25 mouse cellular contexts compared by ENCODE assay signal in genomic region chr7:39937262-39937661, GRCm38 (mm10).
DNase-seq lines count a peak whose midpoint lies in the region; ATAC-seq and TF ChIP-seq lines count a peak whose summit lies in the region.
"Had no signal": no experiment of that assay in that cellular context is flagged by ENCODE, and none has a peak within 500 bp of the region (broad histone marks: within the 10 kb centered on the region; RNA-seq: fewer than 3 reads in every experiment).

No protein-coding gene starts in this region.

- no peak overlapping the region for H3K27ac ChIP-seq in CH12.LX (ENCODE audit: insufficient read depth, low read depth)
- H3K27ac ChIP-seq in limb, embryonic 14.5 days (replicated peaks; ENCODE audit: low read depth, low read length) = no peak overlapping the region
- H3K27ac ChIP-seq in lung, postnatal 0 days (ENCODE audit: low read length) = no peak overlapping the region
- H3K27ac ChIP-seq: embryonic facial prominence, embryonic 12.5 days; embryonic facial prominence, embryonic 15.5 days; forebrain, embryonic 10.5 days; forebrain, embryonic 12.5 days had no signal

- no peak for TF ChIP-seq POLR2A in CH12.LX (IDR thresholded peaks at IDR 0.05; ENCODE audit: low read depth, low read length)
- no peak for TF ChIP-seq POLR2A in limb, embryonic 14.5 days (IDR thresholded peaks at IDR 0.05; ENCODE audit: borderline replicate concordance, extremely low read depth, insufficient read depth, insufficient read length)

- dilution Hi-C loops in CH12.LX (cut with MboI; ENCODE audit: extremely low pct_ligation_motif_present, extremely low pct_unique_long_range_greater_than_20kb, low sequenced_read_pairs) = no loop called here

- in situ Hi-C loops in CH12.LX (cut with MboI; ENCODE audit: low pct_ligation_motif_present, low pct_unique_long_range_greater_than_20kb, low sequenced_read_pairs) = no loop called here

- TF ChIP-seq EP300 in CH12.LX (IDR thresholded peaks at IDR 0.05; ENCODE audit: low read length) = no peak
- TF ChIP-seq EP300 in lung, postnatal 0 days (IDR thresholded peaks at IDR 0.05) = no peak

- no peaks in the 10 kb centered on the region for H3K36me3 ChIP-seq in CH12.LX (replicated peaks in 1 of 2; ENCODE audit: control insufficient read depth in 1 of 2, insufficient read depth in 1 of 2, low read length in 1 of 2)
- no peaks in the 10 kb centered on the region for H3K36me3 ChIP-seq in limb, embryonic 14.5 days (ENCODE audit: control insufficient read depth, insufficient read depth, low read length)
- no peaks in the 10 kb centered on the region for H3K36me3 ChIP-seq in lung, postnatal 0 days (ENCODE audit: insufficient read depth, low read length)
- H3K36me3 ChIP-seq: embryonic facial prominence, embryonic 12.5 days; embryonic facial prominence, embryonic 15.5 days; forebrain, embryonic 10.5 days; forebrain, embryonic 12.5 days; G1E had no signal

- peak; percentile 30; the same call in 1 of the 2 replicates for ATAC-seq in limb, embryonic 14.5 days (ENCODE audit: low FRiP score, low read depth)
- ATAC-seq in lung, postnatal 0 days = no peak
- ATAC-seq: activated CD4-positive, CD25-positive, alpha-beta regulatory T cell, adult 4 months; forebrain, embryonic 14.5 days; forebrain, embryonic 16.5 days; Patski had no signal

- peaks cover 0 to 37% of the 10 kb centered on the region in 2 experiments; a peak in 2 of 4 replicates for H3K4me1 ChIP-seq in CH12.LX (ENCODE audit: control insufficient read depth in 1 of 2, insufficient read depth in 2 of 2)
- H3K4me1 ChIP-seq in limb, embryonic 14.5 days (ENCODE audit: control insufficient read depth, insufficient read depth, low read length) = no peaks in the 10 kb centered on the region
- H3K4me1 ChIP-seq in lung, postnatal 0 days (ENCODE audit: insufficient read depth, low read depth, low read length) = no peaks in the 10 kb centered on the region
- H3K4me1 ChIP-seq: embryonic facial prominence, embryonic 12.5 days; forebrain, embryonic 10.5 days; forebrain, embryonic 12.5 days had no signal

- peak; percentile 55 for DNase-seq in heart, adult 11 months
- no peak for DNase-seq in heart, postnatal 4 days
- DNase-seq in CH12.LX (ENCODE audit: extremely low read depth) = peak; percentile 43
- DNase-seq in limb, embryonic 14.5 days (ENCODE audit: low spot score) = no peak
- DNase-seq in lung, postnatal 0 days (ENCODE audit: low spot score) = no peak
- DNase-seq in right cerebral cortex, postnatal 14 days = no peak
- DNase-seq: adrenal gland, adult 8-10 months; adrenal gland, postnatal 14 days; adrenal gland, postnatal 36 days; cerebellum, adult 11-12 months; cerebellum, adult 2 months; cerebellum, adult 9-10 months; cerebellum, postnatal 10 days; cerebellum, postnatal 25 days; embryo, embryonic 11 days had no signal

- H3K4me2 ChIP-seq in CH12.LX (ENCODE audit: insufficient read depth, low read depth, poor library complexity, severe bottlenecking) = no peak overlapping the region
- no peak overlapping the region for H3K4me2 ChIP-seq in limb, embryonic 14.5 days (replicated peaks; ENCODE audit: low read depth, low read length, severe bottlenecking)
- no peak overlapping the region for H3K4me2 ChIP-seq in lung, postnatal 0 days (replicated peaks; ENCODE audit: low read depth, low read length)
- H3K4me2 ChIP-seq: embryonic facial prominence, embryonic 12.5 days; embryonic facial prominence, embryonic 15.5 days; forebrain, embryonic 12.5 days had no signal

- TF ChIP-seq CTCF in CH12.LX (conservative IDR thresholded peaks at IDR 0.05 in 1 of 2, IDR thresholded peaks at IDR 0.05 in 1 of 2; ENCODE audit: low read depth in 2 of 2, low read length in 2 of 2) = no peak
- no peak for TF ChIP-seq CTCF in lung, postnatal 0 days (IDR thresholded peaks at IDR 0.05)

- no peak overlapping the region for H3K4me3 ChIP-seq in CH12.LX (replicated peaks in 1 of 3; ENCODE audit: low read depth in 2 of 3, low read length in 2 of 3, poor library complexity in 1 of 3)
- H3K4me3 ChIP-seq in limb, embryonic 14.5 days (replicated peaks; ENCODE audit: low read length) = no peak overlapping the region
- no peak overlapping the region for H3K4me3 ChIP-seq in lung, postnatal 0 days (ENCODE audit: low read depth, low read length)
- H3K4me3 ChIP-seq: embryonic facial prominence, embryonic 12.5 days; embryonic facial prominence, embryonic 15.5 days; erythroblast, embryonic 14.5 days; forebrain, embryonic 10.5 days; forebrain, embryonic 12.5 days had no signal

- no peak for TF ChIP-seq RAD21 in CH12.LX (IDR thresholded peaks at IDR 0.05; ENCODE audit: low read depth, low read length)

- H3K9ac ChIP-seq in CH12.LX (ENCODE audit: insufficient read depth, low read depth) = no peak overlapping the region
- no peak overlapping the region for H3K9ac ChIP-seq in limb, embryonic 14.5 days (ENCODE audit: low read depth, low read length, severe bottlenecking)
- no peak overlapping the region for H3K9ac ChIP-seq in lung, postnatal 0 days (replicated peaks; ENCODE audit: low read depth)
- H3K9ac ChIP-seq: embryonic facial prominence, embryonic 12.5 days; embryonic facial prominence, embryonic 15.5 days; forebrain, embryonic 12.5 days had no signal

- no peaks in the 10 kb centered on the region for H3K27me3 ChIP-seq in CH12.LX (replicated peaks)
- H3K27me3 ChIP-seq in limb, embryonic 14.5 days (ENCODE audit: control insufficient read depth, insufficient read depth, low read length) = no peaks in the 10 kb centered on the region
- no peaks in the 10 kb centered on the region for H3K27me3 ChIP-seq in lung, postnatal 0 days (replicated peaks; ENCODE audit: insufficient read depth, low read length)
- H3K27me3 ChIP-seq: embryonic facial prominence, embryonic 12.5 days; embryonic facial prominence, embryonic 15.5 days; forebrain, embryonic 12.5 days; Patski had no signal

- H3K9me3 ChIP-seq in CH12.LX (replicated peaks; ENCODE audit: low read length) = no peaks in the 10 kb centered on the region
- H3K9me3 ChIP-seq in limb, embryonic 14.5 days (ENCODE audit: control insufficient read depth, low read length) = no peaks in the 10 kb centered on the region
- no peaks in the 10 kb centered on the region for H3K9me3 ChIP-seq in lung, postnatal 0 days (ENCODE audit: low read length)
- H3K9me3 ChIP-seq: embryonic facial prominence, embryonic 12.5 days; embryonic facial prominence, embryonic 15.5 days; forebrain, embryonic 10.5 days; forebrain, embryonic 12.5 days had no signal

- H3K79me2 ChIP-seq in CH12.LX (replicated peaks; ENCODE audit: control insufficient read depth, extremely low read depth, insufficient read depth, poor library complexity, severe bottlenecking) = no peaks in the 10 kb centered on the region

- WGBS in limb, embryonic 14.5 days = 67% methylated on average over 4 of the region's 4 CpGs
- 66% methylated on average over 4 of the region's 4 CpGs for WGBS in lung, postnatal 0 days

TF ChIP-seq in CH12.LX, 34 proteins besides CTCF, POLR2A, EP300 and RAD21:
- TF ChIP-seq RCOR1 (conservative IDR thresholded peaks at IDR 0.05; ENCODE audit: low read depth, low read length) (no peak), JUN (IDR thresholded peaks at IDR 0.05; ENCODE audit: insufficient read depth, low read depth, low read length) (no peak), GABPA (IDR thresholded peaks at IDR 0.05; ENCODE audit: insufficient replicate concordance, low read depth, low read length) (no peak), TCF12 (IDR thresholded peaks at IDR 0.05; ENCODE audit: low read depth, low read length) (0 out of 2 replicates have a peak, but pooled peaks have one; percentile 54), USF1 (IDR thresholded peaks at IDR 0.05; ENCODE audit: low read depth, low read length) (no peak)
TF ChIP-seq in CH12.LX: peak in this region for 1.

Comparison
In these comparisons a context has a peak if more than half of its experiments do, and no peak if none do; other contexts are left out.
1. DNase-seq: peak in heart, adult 11 months (single experiment) and CH12.LX (single experiment); none in heart, postnatal 4 days (single experiment), limb, embryonic 14.5 days (single experiment), lung, postnatal 0 days (single experiment) and right cerebral cortex, postnatal 14 days (single experiment).